Mouse (Mus musculus) thymus, postnatal 36 days (tissue): ENCODE measurements around the gene Aagab.
A peak's percentile ranks its signal among the peaks of the same experiment; 100 is the strongest.

Experiments used
- DNase-seq, 2 experiments: peaks; one replicate each; pipeline ENCODE4 v3.0.0; 2022; ENCODE audit warnings: mixed read lengths in 2 of 2

Aagab gene

DNA sequence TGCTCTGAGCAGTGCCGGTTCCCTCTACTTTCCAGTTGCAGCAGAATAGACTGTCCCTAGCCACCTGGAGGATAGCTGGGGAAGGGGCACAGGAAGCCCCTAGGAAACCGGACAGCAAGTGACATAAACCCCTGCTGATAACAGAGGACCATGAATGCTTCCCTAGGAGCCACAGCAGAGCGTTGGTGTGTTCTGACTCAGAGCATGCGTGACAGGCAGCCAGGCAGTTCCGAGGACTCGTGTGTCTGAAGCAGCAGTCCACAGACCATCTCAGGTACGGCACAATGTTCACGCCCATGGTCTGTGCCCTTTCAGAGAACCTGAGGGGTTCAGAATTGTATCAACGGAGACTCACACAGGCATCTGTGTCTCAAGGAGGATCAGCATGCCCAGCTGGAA is 46.1 kb downstream of the Aagab start:
- no peak for DNase-seq

GRCm38 (mm10) chr9:63649841-63650545 is 47.5 kb downstream of the Aagab start:
- peak; percentile 58 to 63 for DNase-seq

- no peak for DNase-seq
Measured at GRCm38 (mm10) chr9:63650905-63651304, 48.4 kb downstream of the Aagab start.

DNA sequence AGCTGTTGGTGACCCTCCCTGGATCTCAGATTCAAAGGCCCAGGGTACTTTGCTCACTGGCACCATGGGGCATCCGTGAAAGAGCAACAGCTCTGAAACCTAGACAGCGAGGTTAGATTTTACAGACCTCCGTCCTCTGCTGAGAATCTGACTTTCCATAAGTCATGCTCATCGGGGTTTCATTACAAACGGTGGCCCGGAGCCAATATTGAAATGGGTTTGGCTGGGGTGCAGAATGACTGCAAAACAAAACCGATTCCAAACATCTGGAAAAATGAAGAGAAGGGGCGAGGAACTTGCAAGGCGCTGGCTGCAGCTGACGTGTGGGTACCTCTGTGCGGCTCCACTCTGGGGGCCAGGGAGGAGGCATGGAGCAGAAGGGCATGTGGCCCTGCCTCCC is 49.1 kb downstream of the Aagab start:
- DNase-seq = no peak

DNA sequence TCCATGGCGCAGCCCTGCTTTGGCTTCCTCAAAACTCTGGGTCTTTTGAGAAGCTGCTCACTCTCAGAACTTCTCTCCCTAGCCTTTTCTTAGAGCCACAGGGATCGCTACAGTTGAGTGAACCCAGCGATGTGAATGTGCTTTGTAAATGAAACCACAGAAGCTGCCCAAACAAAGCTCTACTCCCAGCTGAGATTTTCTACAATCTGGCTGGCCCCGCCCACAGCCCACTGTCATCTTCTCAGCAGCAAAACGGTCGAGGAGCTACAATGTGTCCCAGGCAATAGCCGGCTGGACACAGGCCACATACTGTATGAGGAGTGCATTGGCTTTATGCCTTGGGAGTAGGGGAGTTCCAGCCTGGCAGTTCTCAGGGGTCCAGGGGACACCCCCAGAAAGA is 51.2 kb downstream of the Aagab start:
- no peak for DNase-seq

GRCm38 (mm10) chr9:63654575-63654974 is 52.1 kb downstream of the Aagab start:
- no peak for DNase-seq

DNA sequence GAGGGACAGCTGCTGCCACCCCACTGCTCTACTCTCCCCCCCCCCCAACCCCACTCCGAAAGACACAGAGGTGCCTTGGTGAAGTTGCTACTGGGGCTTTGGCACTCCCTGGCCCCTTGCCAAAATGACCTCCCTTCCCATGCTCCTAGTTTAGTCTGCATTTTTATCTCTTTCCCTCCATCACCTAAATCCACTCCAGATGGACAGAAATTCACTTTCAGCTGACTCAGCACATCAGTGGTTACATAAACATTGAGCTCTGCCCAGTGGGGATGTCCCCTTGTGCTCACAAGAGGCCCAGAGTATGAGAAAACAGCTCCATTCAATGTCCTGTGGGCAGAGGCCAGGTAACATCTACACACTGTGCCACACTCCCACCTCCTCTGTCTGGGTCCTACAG is 52.6 kb downstream of the Aagab start:
- DNase-seq = no peak

GRCm38 (mm10) chr9:63657167-63657566 is 54.7 kb downstream of the Aagab start:
- DNase-seq = no peak

GRCm38 (mm10) chr9:63658436-63658835 is 56.0 kb downstream of the Aagab start:
- DNase-seq = no peak

DNA sequence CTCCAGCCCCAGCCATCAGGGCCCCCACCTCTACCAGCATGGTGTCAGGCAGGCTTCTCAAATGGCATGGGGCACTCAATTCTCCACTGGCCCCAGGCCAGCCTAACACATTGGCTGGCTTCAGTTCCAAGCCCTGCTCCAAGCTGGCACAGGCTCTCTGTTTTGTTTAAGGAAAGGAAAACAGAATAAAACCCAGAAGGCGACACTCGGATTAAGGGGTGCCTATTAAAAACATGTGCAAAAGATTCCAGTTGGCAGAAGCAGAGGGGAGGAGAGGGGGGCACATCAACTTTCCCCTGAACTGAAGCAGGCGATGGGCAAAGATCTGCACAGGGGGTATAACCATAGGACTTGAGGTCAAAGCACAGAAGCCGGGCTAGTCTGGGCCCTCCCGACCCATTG is 56.5 kb downstream of the Aagab start:
- DNase-seq = no peak

DNA sequence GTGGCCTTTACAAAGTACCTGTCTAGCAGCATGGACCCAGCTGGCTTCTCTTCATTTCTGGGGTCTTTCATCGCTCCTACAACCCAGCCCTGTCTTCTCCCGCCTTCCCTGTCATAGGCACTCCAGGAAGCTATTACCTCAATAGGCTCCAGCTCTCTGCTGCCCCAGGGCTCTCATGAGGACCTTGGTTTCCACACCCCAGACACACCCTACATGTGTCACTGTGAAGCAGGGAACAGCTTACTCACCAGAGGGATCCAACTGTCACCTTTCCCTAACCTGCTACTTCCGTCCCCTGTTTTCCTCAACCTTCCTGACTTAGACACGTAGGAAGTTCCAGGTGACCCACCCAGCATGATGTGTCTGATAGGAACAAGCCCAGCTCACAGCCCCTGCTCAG is 57.6 kb downstream of the Aagab start:
- no peak for DNase-seq

- no peak for DNase-seq
Measured at GRCm38 (mm10) chr9:63660691-63661090, 58.2 kb downstream of the Aagab start.

- no peak for DNase-seq
Measured at GRCm38 (mm10) chr9:63662759-63663158, 60.3 kb downstream of the Aagab start.

DNA sequence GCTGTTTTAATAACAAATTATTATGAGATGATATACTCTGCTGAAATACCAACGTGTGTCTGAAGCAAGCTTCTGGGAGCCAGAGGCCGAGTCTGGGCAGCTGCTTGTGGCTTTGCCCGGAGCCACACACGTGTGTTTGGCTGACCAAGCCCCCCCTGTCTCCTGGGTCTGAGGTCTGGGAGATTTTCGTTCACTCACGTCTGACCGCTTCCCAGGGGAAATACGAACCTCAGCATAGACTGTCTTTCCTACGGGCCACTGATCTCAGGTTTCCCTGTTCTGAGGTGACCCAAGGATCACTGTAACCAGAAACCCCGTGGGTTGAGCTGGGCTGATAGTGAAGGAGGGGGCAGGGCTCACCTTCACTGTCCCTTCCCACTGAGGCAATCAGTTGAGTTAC is 60.8 kb downstream of the Aagab start:
- DNase-seq = no peak

- no peak for DNase-seq
Measured at GRCm38 (mm10) chr9:63664300-63664745, 61.9 kb downstream of the Aagab start.

GRCm38 (mm10) chr9:63664792-63665646 is 62.6 kb downstream of the Aagab start:
- DNase-seq = no peak

- DNase-seq = no peak
Measured at GRCm38 (mm10) chr9:63666612-63667372, 64.3 kb downstream of the Aagab start.

- no peak for DNase-seq
Measured at GRCm38 (mm10) chr9:63667373-63667724, 64.9 kb downstream of the Aagab start.

DNA sequence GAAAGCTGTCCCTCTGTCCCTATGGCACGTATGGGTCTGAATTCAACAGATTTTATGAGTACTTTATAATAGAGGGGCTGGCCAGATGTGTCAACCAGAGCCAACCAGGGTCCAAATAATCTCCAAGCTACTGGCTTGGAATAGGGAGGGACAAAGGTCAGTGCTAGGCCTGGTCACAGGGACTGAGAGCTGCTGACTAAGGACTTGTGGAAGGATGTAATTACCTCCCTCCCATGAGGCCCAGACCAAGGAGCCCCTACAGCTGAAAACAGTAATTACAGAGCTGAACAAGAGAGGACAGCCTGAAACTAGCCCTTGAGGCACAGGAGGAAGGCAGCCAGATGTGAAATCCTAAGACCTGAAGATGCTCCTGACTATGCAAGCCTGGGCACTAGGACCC is 66.2 kb downstream of the Aagab start:
- no peak for DNase-seq

- no peak for DNase-seq
Measured at GRCm38 (mm10) chr9:63669816-63670215, 67.4 kb downstream of the Aagab start.

DNA sequence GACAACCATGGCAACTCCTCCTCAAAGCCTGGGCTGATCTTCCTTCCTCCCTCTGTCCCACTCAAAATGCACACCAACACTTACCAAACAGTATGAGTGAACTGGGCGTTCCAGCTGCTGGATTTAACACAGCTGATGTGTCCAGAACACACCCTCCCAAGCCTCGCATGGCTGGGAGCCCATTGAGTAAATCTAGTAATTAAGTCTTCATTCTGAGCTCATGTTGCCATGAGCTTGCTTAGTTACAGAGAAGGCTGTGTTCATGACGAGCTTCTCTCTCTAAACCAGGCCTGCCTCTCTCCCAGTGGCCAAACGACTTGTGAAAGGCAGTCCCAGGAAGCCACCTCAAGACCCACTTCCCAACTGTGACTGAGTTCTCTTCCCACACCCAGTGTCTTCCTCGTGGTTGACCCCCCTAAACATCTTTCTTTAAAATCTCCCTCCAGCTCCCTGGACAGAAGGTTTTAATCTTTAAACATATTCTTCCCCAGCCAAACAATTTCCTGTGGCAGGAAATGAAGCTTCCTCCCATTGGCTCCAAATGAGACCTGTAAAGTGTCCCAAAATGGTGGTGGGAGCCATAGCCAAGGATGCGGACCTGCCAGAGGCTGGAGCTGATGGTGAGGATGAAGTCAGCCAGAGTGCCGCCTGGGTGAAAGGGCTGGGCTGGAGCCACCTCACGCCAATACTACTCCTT is 70.5 kb downstream of the Aagab start:
- no peak for DNase-seq

GRCm38 (mm10) chr9:63673494-63673805 is 71.0 kb downstream of the Aagab start:
- no peak for DNase-seq

- DNase-seq = no peak
Measured at GRCm38 (mm10) chr9:63674613-63675012, 72.2 kb downstream of the Aagab start.
